ENCODE assay signal across 10 mouse cellular contexts in genomic region chr5:116894575-116894974, GRCm38 (mm10).
DNase-seq lines count a peak whose midpoint lies in the region; ATAC-seq and TF ChIP-seq lines count a peak whose summit lies in the region.
"Had no signal": no experiment of that assay in that cellular context is flagged by ENCODE, and none has a peak within 500 bp of the region (broad histone marks: within the 10 kb centered on the region; RNA-seq: fewer than 3 reads in every experiment).

No protein-coding gene starts in this region.

- no peaks in the 10 kb centered on the region for H3K4me1 ChIP-seq in heart, adult 2 months (ENCODE audit: control insufficient read depth, insufficient read depth, low read length)
- peaks cover 9% of the 10 kb centered on the region; the same call in 1 of the 2 replicates for H3K4me1 ChIP-seq in midbrain, embryonic 13.5 days (replicated peaks)
- H3K4me1 ChIP-seq in midbrain, embryonic 11.5 days (ENCODE audit: control insufficient read depth, insufficient read depth, low read length): no peaks in the 10 kb centered on the region
- H3K4me1 ChIP-seq in cortical plate, adult 2 months (ENCODE audit: control insufficient read depth, insufficient read depth, low read length): peaks cover 7% of the 10 kb centered on the region

- no peak overlapping the region for H3K9ac ChIP-seq in heart, adult 2 months (ENCODE audit: low read depth, low read length)
- no peak overlapping the region for H3K9ac ChIP-seq in midbrain, embryonic 13.5 days (replicated peaks)
- H3K9ac ChIP-seq in midbrain, embryonic 11.5 days (ENCODE audit: low read length): no peak overlapping the region

- H3K27me3 ChIP-seq in heart, adult 2 months (ENCODE audit: control insufficient read depth, insufficient read depth, low read length): no peaks in the 10 kb centered on the region
- no peaks in the 10 kb centered on the region for H3K27me3 ChIP-seq in midbrain, embryonic 13.5 days
- no peaks in the 10 kb centered on the region for H3K27me3 ChIP-seq in midbrain, embryonic 11.5 days (ENCODE audit: control insufficient read depth, insufficient read depth, low read length)

- no peak for ATAC-seq in midbrain, embryonic 13.5 days
- no peak for ATAC-seq in midbrain, embryonic 11.5 days (ENCODE audit: low FRiP score)

- H3K4me2 ChIP-seq in midbrain, embryonic 13.5 days (replicated peaks): no peak overlapping the region
- no peak overlapping the region for H3K4me2 ChIP-seq in midbrain, embryonic 11.5 days

- TF ChIP-seq CTCF in heart, adult 2 months (IDR thresholded peaks at IDR 0.05): peak; percentile 65
- TF ChIP-seq CTCF in cortical plate, adult 2 months (IDR thresholded peaks at IDR 0.05; ENCODE audit: extremely low read depth, insufficient read depth, low read length): 0 out of 2 replicates have a peak, but pooled peaks have one; percentile 28

- TF ChIP-seq EP300 in heart, adult 2 months (IDR thresholded peaks at IDR 0.05; ENCODE audit: insufficient read depth, low read depth, low read length): no peak

- no peak for DNase-seq in heart, adult 2 months
- DNase-seq in heart, postnatal 4 days: no peak
- DNase-seq in midbrain, embryonic 11.5 days (ENCODE audit: low spot score, missing footprints): no peak
- DNase-seq in retina, postnatal 7 days (ENCODE audit: low read depth, low spot score): peak; percentile 9
- DNase-seq in right cerebral cortex, adult 18-20 months: no peak
- no peak for DNase-seq in kidney, postnatal 4 days
- DNase-seq: kidney, adult 18-20 months had no signal

- no peak overlapping the region for H3K27ac ChIP-seq in heart, adult 2 months
- H3K27ac ChIP-seq in midbrain, embryonic 13.5 days: peak overlapping the region; percentile 79
- no peak overlapping the region for H3K27ac ChIP-seq in midbrain, embryonic 11.5 days (ENCODE audit: low read depth, low read length)
- H3K27ac ChIP-seq in cortical plate, adult 2 months (ENCODE audit: insufficient read depth, low read length): no peak overlapping the region

- H3K4me3 ChIP-seq in heart, adult 2 months: no peak overlapping the region
- H3K4me3 ChIP-seq in midbrain, embryonic 13.5 days (replicated peaks): no peak overlapping the region
- H3K4me3 ChIP-seq in midbrain, embryonic 11.5 days (ENCODE audit: low read depth, low read length): no peak overlapping the region
- no peak overlapping the region for H3K4me3 ChIP-seq in cortical plate, adult 2 months (ENCODE audit: insufficient read depth, low read length)
- H3K4me3 ChIP-seq: myocyte had no signal

- intact Hi-C loops in heart, adult 2 months (cut with DNase I): loop anchor here (1.0 kb wide), 1 partner anchor 143 kb away; no protein-coding TSS in a partner anchor

- TF ChIP-seq POLR2A in heart, adult 2 months (IDR thresholded peaks at IDR 0.05; ENCODE audit: insufficient read depth, low read depth, low read length): no peak
- TF ChIP-seq POLR2A in cortical plate, adult 2 months (IDR thresholded peaks at IDR 0.05; ENCODE audit: extremely low read depth, insufficient read depth, low read length): no peak

- 75% methylated on average over 6 of the region's 6 CpGs for WGBS in heart, adult 2 months
- 82% methylated on average over 6 of the region's 6 CpGs for WGBS in midbrain, embryonic 13.5 days
- 81% methylated on average over 6 of the region's 6 CpGs for WGBS in midbrain, embryonic 11.5 days

- H3K79me2 ChIP-seq in heart, adult 2 months (replicated peaks; ENCODE audit: control insufficient read depth, insufficient read depth, low read length): no peaks in the 10 kb centered on the region

- no peaks in the 10 kb centered on the region for H3K36me3 ChIP-seq in heart, adult 2 months (ENCODE audit: control insufficient read depth, insufficient read depth, low read length)
- no peaks in the 10 kb centered on the region for H3K36me3 ChIP-seq in midbrain, embryonic 13.5 days
- no peaks in the 10 kb centered on the region for H3K36me3 ChIP-seq in midbrain, embryonic 11.5 days (ENCODE audit: control insufficient read depth, insufficient read depth, low read length)

- H3K9me3 ChIP-seq in midbrain, embryonic 13.5 days: no peaks in the 10 kb centered on the region
- no peaks in the 10 kb centered on the region; the same call in 1 of the 2 replicates for H3K9me3 ChIP-seq in midbrain, embryonic 11.5 days (ENCODE audit: control insufficient read depth, low read length)
